8 mouse cellular contexts compared by ENCODE assay signal in the genomic region with DNA sequence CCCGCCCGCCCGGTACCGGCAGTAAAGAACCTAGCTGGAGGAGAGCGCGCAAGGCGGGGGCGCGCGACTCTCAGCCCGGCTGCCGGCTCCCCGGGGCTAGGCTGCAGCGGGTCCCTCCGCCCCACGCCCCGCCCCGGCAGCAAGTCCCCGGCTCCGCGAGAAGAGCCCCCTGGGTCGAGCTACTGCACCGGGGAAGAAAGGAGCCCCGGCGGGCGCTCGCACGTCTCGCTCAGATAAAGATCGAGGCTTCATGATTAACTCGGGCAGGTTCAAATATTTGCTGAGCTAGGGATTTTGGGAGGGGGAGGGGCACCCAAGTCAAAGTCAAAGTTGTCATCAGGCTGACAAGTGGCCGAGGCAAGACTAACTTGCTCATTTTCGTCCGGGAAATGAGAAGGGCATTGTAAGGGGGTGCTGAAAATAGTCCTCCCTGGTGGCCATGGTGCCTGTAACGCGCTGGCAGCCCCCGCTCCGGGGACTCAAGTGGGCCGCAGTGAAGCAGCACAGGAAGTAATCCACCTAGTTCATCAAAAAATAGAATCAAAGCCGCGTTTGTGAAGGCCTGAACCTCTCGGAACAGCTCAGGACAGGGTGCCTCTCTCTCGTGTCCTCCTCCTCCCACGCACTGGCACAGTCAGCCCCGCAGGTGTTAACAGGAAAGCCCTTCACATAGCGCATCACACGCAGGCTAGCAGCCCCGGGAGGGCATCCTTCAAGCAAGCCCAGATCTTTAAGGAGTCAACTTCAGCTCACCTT.
DNase-seq lines count a peak whose midpoint lies in the region; ATAC-seq and TF ChIP-seq lines count a peak whose summit lies in the region.

No protein-coding gene starts in this region.

- H3K9me3 ChIP-seq in forebrain, embryonic 11.5 days (ENCODE audit: control insufficient read depth, low read length): no peaks in the 10 kb centered on the region
- H3K9me3 ChIP-seq in hindbrain, embryonic 11.5 days (ENCODE audit: control insufficient read depth, low read length): no peaks in the 10 kb centered on the region

- no peak for TF ChIP-seq POLR2A in bone marrow macrophage, adult 2 months (IDR thresholded peaks at IDR 0.05; ENCODE audit: borderline replicate concordance, low read depth, low read length)

- ATAC-seq in CD4-positive, CD25-positive, alpha-beta regulatory T cell, adult 4 months: peak; percentile 46
- ATAC-seq in forebrain, embryonic 11.5 days (replicated peaks; ENCODE audit: low FRiP score): peak; percentile 63
- ATAC-seq in hindbrain, embryonic 11.5 days (ENCODE audit: low FRiP score): peak; percentile 71

- TF ChIP-seq CTCF in bone marrow macrophage, adult 2 months (IDR thresholded peaks at IDR 0.05; ENCODE audit: low read depth, low read length): no peak

- no peaks in the 10 kb centered on the region for H3K36me3 ChIP-seq in forebrain, embryonic 11.5 days (ENCODE audit: control insufficient read depth, insufficient read depth, low read length)
- H3K36me3 ChIP-seq in hindbrain, embryonic 11.5 days (ENCODE audit: control insufficient read depth, insufficient read depth, low read length): no peaks in the 10 kb centered on the region

- H3K9ac ChIP-seq in forebrain, embryonic 11.5 days (ENCODE audit: low read length): peak overlapping the region; percentile 73
- H3K9ac ChIP-seq in hindbrain, embryonic 11.5 days (ENCODE audit: low read depth, low read length): peak overlapping the region; percentile 56

- under 1% methylated on average over 48 of the region's 48 CpGs for WGBS in forebrain, embryonic 11.5 days
- 1% methylated on average over 46 of the region's 48 CpGs for WGBS in hindbrain, embryonic 11.5 days

- H3K4me1 ChIP-seq in bone marrow macrophage, adult 2 months (ENCODE audit: control insufficient read depth, insufficient read depth, low read length): peaks cover 22% of the 10 kb centered on the region
- H3K4me1 ChIP-seq in forebrain, embryonic 11.5 days (replicated peaks; ENCODE audit: control insufficient read depth, insufficient read depth, low read length): peaks cover 7% of the 10 kb centered on the region; the same call in 1 of the 2 replicates
- H3K4me1 ChIP-seq in hindbrain, embryonic 11.5 days (replicated peaks; ENCODE audit: control insufficient read depth, insufficient read depth, low read length): no peaks in the 10 kb centered on the region; the same call in 1 of the 2 replicates

- H3K27ac ChIP-seq in bone marrow macrophage, adult 2 months (ENCODE audit: insufficient read depth, low read depth, low read length): no peak overlapping the region
- H3K27ac ChIP-seq in forebrain, embryonic 11.5 days (ENCODE audit: low read depth, low read length): no peak overlapping the region
- no peak overlapping the region for H3K27ac ChIP-seq in hindbrain, embryonic 11.5 days (ENCODE audit: low read depth, low read length)

- H3K4me3 ChIP-seq in bone marrow macrophage, adult 2 months (ENCODE audit: insufficient read depth, low read length): peak overlapping the region; percentile 47
- peak overlapping the region; percentile 56 for H3K4me3 ChIP-seq in forebrain, embryonic 11.5 days (ENCODE audit: low read depth, low read length)
- H3K4me3 ChIP-seq in hindbrain, embryonic 11.5 days (ENCODE audit: low read depth, low read length): peak overlapping the region; percentile 56

- DNase-seq in forebrain, embryonic 11.5 days (ENCODE audit: low spot score): peak; percentile 74
- DNase-seq in hindbrain, embryonic 11.5 days (ENCODE audit: low spot score): peak; percentile 69
- DNase-seq in layer of hippocampus, postnatal 10 days (ENCODE audit: low spot score in 2 of 2): peak; percentile 49 to 71
- peak; percentile 60 for DNase-seq in lung, postnatal 36 days
- peak; percentile 66 for DNase-seq in retina, embryonic 14.5 days (ENCODE audit: low spot score)
- DNase-seq in thymus, postnatal 36 days: peak; percentile 85 to 91

- H3K27me3 ChIP-seq in forebrain, embryonic 11.5 days (ENCODE audit: control insufficient read depth, insufficient read depth, low read length): no peaks in the 10 kb centered on the region
- no peaks in the 10 kb centered on the region for H3K27me3 ChIP-seq in hindbrain, embryonic 11.5 days (ENCODE audit: control insufficient read depth, insufficient read depth, low read length)

- H3K4me2 ChIP-seq in forebrain, embryonic 11.5 days (ENCODE audit: low read depth, low read length, severe bottlenecking): peak overlapping the region; percentile 92
- H3K4me2 ChIP-seq in hindbrain, embryonic 11.5 days (replicated peaks; ENCODE audit: low read depth, low read length): peak overlapping the region; percentile 72
